ENCODE assay signal across 8 mouse cellular contexts in genomic region chrX:113185230-113185985, GRCm38 (mm10). TPM values are rescaled to one million over a fixed set of nuclear protein-coding genes. Genes with fewer than 3 reads are reported as not detected.
DNase-seq lines count a peak whose midpoint lies in the region; ATAC-seq lines count a peak whose summit lies in the region.

Gene Chm, minus strand, starts transcription at chrX:113185517.

- WGBS in heart, embryonic 16.5 days: 6% methylated on average over 21 of the region's 21 CpGs
- 10% methylated on average over 21 of the region's 21 CpGs for WGBS in liver, embryonic 13.5 days (ENCODE audit: insufficient replicate concordance)
- 14% methylated on average over 21 of the region's 21 CpGs for WGBS in stomach, embryonic 15.5 days

- DNase-seq in ES-CJ7 (ENCODE audit: low read depth, low spot score): peak; percentile 80
- peak; percentile 43 for DNase-seq in c-Kit-positive CD71-negative TER-119-negative erythroid progenitor cells, embryonic 14.5 days (ENCODE audit: low read depth)
- peak; percentile 37 for DNase-seq in fibroblast of lung, adult 2 months (ENCODE audit: low read depth)
- DNase-seq in kidney, postnatal 25 days: peak; percentile 51 to 60
- DNase-seq in liver, embryonic 13.5 days: peak; percentile 41
- peak; percentile 48 to 49 for DNase-seq in natural killer cell, adult 2 months (ENCODE audit: low spot score in 2 of 2)

- peak within 1 kb of the TSS; percentile 58 for H3K4me2 ChIP-seq in heart, embryonic 16.5 days (ENCODE audit: low read depth, low read length)
- H3K4me2 ChIP-seq in liver, embryonic 13.5 days: peak within 1 kb of the TSS; percentile 58
- peak within 1 kb of the TSS; percentile 45 for H3K4me2 ChIP-seq in stomach, embryonic 15.5 days

- H3K27me3 ChIP-seq in heart, embryonic 16.5 days (ENCODE audit: control insufficient read depth, insufficient read depth, low read length): no peaks in the 10 kb centered on the region
- no peaks in the 10 kb centered on the region for H3K27me3 ChIP-seq in liver, embryonic 13.5 days
- no peaks in the 10 kb centered on the region for H3K27me3 ChIP-seq in stomach, embryonic 15.5 days (replicated peaks)

- ATAC-seq in heart, embryonic 16.5 days (replicated peaks; ENCODE audit: extremely low read depth, insufficient read depth, low FRiP score): peak; percentile 95
- ATAC-seq in liver, embryonic 13.5 days (ENCODE audit: low read depth): peak; percentile 97
- peak; percentile 91 for ATAC-seq in stomach, embryonic 15.5 days (ENCODE audit: insufficient read depth, low FRiP score, low read depth)

- H3K9ac ChIP-seq in heart, embryonic 16.5 days (ENCODE audit: low read length): peak within 1 kb of the TSS; percentile 55
- peak within 1 kb of the TSS; percentile 61 for H3K9ac ChIP-seq in liver, embryonic 13.5 days
- peak within 1 kb of the TSS; percentile 16; the same call in 1 of the 2 replicates for H3K9ac ChIP-seq in stomach, embryonic 15.5 days

- peak within 1 kb of the TSS; percentile 57 for H3K4me3 ChIP-seq in heart, embryonic 16.5 days (ENCODE audit: low read length)
- H3K4me3 ChIP-seq in liver, embryonic 13.5 days (replicated peaks): peak within 1 kb of the TSS; percentile 67
- peak within 1 kb of the TSS; percentile 55 for H3K4me3 ChIP-seq in stomach, embryonic 15.5 days (replicated peaks)

- H3K36me3 ChIP-seq in heart, embryonic 16.5 days (ENCODE audit: control insufficient read depth, insufficient read depth): no peaks in the 10 kb centered on the region
- H3K36me3 ChIP-seq in liver, embryonic 13.5 days: no peaks in the 10 kb centered on the region
- no peaks in the 10 kb centered on the region for H3K36me3 ChIP-seq in stomach, embryonic 15.5 days

- peak within 1 kb of the TSS; percentile 33 for H3K27ac ChIP-seq in heart, embryonic 16.5 days (ENCODE audit: low read length)
- H3K27ac ChIP-seq in liver, embryonic 13.5 days: no peak within 1 kb of the TSS; the same call in 1 of the 2 replicates
- H3K27ac ChIP-seq in stomach, embryonic 15.5 days: peak within 1 kb of the TSS; percentile 63; the same call in 1 of the 2 replicates

- H3K9me3 ChIP-seq in heart, embryonic 16.5 days (replicated peaks; ENCODE audit: control insufficient read depth, low read length): no peaks in the 10 kb centered on the region
- H3K9me3 ChIP-seq in liver, embryonic 13.5 days (replicated peaks): no peaks in the 10 kb centered on the region
- H3K9me3 ChIP-seq in stomach, embryonic 15.5 days: no peaks in the 10 kb centered on the region

- no peaks in the 10 kb centered on the region for H3K4me1 ChIP-seq in heart, embryonic 16.5 days (ENCODE audit: control insufficient read depth, insufficient read depth, low read length)
- peaks cover 4% of the 10 kb centered on the region; the same call in 1 of the 2 replicates for H3K4me1 ChIP-seq in liver, embryonic 13.5 days (replicated peaks)
- no peaks in the 10 kb centered on the region for H3K4me1 ChIP-seq in stomach, embryonic 15.5 days

RNA-seq across cellular contexts. Expression of gene Chm, which starts in this region (rescaled TPM):
- 9.1 and 9.8 TPM in 2 replicates for polyA plus RNA-seq in heart, embryonic 16.5 days (2015; fragmentation: Nextera tagmentation; extraction: Ambion mirVana)
- polyA plus RNA-seq in liver, embryonic 13.5 days (2015; fragmentation: Nextera tagmentation; extraction: Ambion mirVana): 3.5 and 5.7 TPM in 2 replicates
- 10.4 and 12.1 TPM in 2 replicates for polyA plus RNA-seq in stomach, embryonic 15.5 days (2015; fragmentation: Nextera tagmentation; extraction: Ambion mirVana)
